Mouse (Mus musculus) megakaryocyte, embryonic 14.5 days (primary cell): Measurements from ENCODE around the gene Sbk1.

ENCODE experiments used
- FLI1 ChIP-seq: IDR thresholded peaks from 2 replicates; pipeline ENCODE4 v1.6.1; 2012; ENCODE audit warnings: low read length, inconsistent platforms, mixed read lengths
- GATA1 ChIP-seq: IDR thresholded peaks from 3 replicates; pipeline ENCODE4 v1.6.1; 2012; ENCODE audit warnings: mixed read lengths, low read length, inconsistent platforms, borderline replicate concordance

DNA sequence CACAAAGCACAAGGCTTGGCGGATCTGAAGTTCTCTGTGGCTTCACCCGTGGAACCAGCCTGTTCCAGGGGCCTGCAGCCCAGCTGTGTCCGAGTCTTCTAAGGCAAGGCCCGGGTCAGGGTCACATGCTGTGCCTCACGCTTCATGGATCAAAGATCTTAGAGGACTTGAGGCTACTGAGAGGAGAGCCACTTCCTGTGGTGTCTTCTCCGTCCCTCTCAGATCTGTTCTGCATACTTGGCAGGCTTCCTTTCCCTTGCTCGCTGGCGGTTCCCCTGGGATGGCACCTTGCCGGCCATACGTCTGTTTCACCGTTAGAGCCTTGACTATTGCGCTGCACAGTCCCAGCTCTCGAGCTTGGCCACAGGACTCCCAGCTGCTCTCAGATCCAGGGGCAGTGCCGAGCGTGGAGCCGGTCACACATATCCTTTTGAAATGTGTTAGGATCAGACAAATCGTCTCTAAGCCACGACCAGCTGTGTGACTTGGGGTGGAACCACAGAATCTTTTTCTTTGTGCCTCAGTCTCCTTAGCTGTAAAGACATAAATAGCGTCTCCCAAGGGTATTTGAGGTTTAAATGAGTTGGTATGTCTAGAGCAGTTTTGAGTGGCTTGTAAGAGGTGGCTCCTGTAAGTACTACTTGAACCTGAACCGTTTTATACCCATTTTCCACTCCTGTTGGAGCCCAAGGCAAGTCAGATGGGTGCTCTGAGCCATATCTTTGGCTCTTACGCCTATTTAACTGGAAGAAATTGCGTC is 5.3 kb downstream of the Sbk1 start:
- TF ChIP-seq FLI1 (no peak), GATA1 (no peak)
